Mouse (Mus musculus): ENCODE data around the gene Kmt2e.

Kmt2e gene

DNA sequence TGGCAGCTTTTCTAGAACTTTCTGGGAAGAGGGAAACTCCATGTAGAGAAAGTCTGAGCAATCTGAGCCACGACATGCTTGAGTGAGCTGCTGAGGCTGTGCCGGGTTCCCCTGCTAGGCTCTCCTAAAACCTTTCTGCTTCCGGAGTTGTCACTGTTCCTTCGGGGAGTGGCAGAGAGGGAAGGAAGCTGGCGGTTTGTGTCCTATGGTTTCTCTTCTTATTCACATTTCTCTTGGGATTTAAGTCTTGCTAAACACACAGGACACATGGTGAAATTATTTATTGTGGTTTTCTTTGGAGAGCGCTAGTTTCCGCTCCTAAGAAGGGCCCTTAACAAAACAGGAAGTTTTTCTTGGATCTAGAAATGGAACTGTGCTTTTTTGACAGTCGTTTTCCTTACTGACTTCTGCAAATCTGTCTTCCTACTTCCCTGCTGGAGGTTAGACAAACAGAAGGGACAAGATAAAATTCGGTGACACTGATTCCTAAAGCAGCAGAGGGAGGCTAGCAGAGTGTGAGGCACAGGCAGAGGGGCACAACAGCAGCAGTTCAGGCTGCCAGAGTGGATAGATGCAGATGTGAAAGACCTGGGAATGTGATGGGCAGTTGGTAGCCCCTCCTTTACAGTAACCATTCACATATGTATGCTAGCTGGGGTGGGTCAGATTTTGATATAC, 24.1 kb upstream of the Kmt2e start:
- no peak for DNase-seq (ENCODE audit: low spot score in 2 of 2)

DNA sequence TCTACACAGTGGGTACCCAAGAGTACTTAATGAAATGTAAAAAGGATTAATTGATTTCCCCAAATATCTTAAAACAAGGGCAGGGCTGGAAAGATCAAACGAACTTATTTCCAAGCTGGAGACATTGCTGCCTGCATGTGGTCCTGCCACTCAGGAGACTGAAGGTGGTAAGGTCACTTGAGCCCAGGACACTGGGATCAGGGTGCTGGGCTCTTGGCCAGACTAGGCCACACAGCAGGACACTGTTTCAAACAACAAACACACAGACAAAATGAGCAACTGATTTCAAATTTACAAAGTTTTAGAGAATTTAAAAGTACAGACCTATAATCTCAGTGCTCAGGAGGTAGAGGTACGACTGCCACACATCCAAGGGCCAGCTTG, 23.5 kb upstream of the Kmt2e start:
- no peak for DNase-seq (ENCODE audit: low spot score in 2 of 2)

GRCm38 (mm10) chr5:23411640-23412039, 22.6 kb upstream of the Kmt2e start:
- no peak for DNase-seq (ENCODE audit: low spot score in 2 of 2)

GRCm38 (mm10) chr5:23412247-23412948, 21.8 kb upstream of the Kmt2e start:
- no peak for DNase-seq (ENCODE audit: low spot score in 2 of 2)

DNA sequence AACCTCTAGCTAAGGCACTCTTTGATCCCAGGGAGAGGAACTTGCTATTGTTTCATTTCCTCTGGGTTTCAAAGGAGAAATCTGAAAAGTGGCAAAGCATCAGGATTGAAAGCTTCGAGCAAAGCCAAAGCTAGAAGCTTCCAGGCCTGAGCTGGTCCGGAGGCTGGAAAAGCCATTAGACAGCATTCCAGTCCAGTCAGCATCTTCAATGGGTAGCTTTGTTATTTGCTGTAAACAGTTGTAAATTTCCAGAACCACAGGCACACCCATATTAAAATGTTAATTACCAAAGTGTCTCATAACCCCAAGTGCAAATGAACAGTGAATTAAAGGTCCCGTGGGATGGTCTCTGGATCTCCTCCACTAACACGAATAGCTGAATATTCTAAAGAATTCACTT, 21.2 kb upstream of the Kmt2e start:
- no peak for DNase-seq (ENCODE audit: low spot score in 2 of 2)

- DNase-seq (ENCODE audit: low spot score in 2 of 2) = peak in 1 of 2 experiments; percentile 55
Observed at GRCm38 (mm10) chr5:23413575-23414470, 20.4 kb upstream of the Kmt2e start.

DNA sequence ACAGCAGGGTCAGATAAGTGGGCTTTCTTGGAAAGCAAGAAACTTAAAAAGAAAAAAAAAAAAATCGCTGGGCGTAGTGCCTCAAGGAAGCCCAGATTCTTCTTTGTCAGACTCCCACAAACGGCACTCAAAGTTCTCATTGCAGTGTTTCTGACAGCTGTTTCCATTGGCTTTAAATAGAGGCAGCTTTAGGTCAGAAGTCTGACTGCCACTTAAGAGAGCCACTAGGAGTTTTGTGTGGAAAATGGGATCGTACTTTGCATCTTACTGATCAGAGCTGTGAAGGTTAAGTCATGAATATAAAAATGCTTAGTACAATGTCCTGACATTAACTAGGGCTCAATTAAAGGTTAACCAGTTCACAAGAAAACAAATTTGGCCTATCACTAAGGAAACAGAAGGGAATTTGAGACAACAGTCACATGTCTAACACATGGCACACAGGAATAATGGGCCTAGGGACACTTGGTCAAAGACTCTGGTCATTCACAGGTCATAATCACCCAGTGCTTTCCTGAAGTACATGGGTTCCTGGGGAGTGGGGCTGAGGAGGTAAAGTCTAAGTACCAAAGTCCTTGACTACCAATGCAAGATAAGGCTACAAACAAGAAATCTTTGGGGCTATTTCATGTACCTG, 19.6 kb upstream of the Kmt2e start:
- no peak for DNase-seq (ENCODE audit: low spot score in 2 of 2)

GRCm38 (mm10) chr5:23415571-23416285, 18.5 kb upstream of the Kmt2e start:
- no peak for DNase-seq (ENCODE audit: low spot score in 2 of 2)

- DNase-seq (ENCODE audit: low spot score in 2 of 2) = no peak
Observed at GRCm38 (mm10) chr5:23416286-23416643, 18.0 kb upstream of the Kmt2e start.

DNA sequence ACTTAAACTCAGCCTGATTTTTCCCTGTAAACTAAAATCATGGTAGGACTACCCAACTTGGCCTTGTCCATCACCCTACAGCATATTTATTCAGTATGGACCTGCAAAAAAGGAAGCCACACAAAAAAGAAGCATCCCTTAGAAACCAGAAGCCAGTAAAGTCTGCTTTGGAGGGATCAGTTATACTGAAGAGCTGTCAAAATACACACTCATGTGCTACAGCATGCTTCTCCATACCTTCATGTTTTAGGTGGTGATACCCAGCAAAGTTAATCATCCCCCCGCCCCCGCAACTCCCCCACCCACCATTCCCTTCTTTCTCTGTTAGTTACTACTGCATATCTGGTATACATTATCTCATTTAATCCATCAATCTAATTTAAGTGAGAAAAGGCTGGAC, 16.5 kb upstream of the Kmt2e start:
- no peak for DNase-seq (ENCODE audit: low spot score in 2 of 2)

GRCm38 (mm10) chr5:23418147-23418781, 16.0 kb upstream of the Kmt2e start:
- DNase-seq (ENCODE audit: low spot score in 2 of 2) = peak; percentile 72 to 82

- no peak for DNase-seq (ENCODE audit: low spot score in 2 of 2)
Observed at GRCm38 (mm10) chr5:23418797-23419595, 15.2 kb upstream of the Kmt2e start.

DNA sequence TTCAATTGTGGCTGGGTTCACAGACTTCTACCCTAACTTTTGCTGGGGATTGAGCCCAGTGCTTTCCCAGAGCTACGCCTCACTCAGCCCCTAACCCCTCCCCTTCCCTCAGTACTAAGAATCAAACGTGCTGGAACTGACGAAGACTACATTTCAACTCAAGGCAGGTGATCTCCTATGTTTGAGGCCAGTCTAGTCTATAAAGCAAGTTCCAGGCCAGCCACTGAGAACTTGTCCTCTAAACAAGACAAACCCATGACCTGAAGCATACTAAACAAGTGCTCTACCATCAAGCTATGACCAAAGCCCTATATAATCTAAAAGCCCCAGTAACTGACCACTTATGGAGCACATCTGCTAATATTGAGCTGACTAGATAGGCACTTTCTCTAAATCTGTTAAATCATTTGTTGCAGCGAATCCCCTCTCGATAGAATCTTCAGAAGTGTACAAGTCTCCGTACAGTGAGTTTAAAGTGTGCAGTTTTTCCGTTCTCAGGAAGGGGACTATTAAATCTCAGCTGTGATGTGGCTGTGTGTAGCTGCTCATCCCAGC, 14.5 kb upstream of the Kmt2e start:
- no peak for DNase-seq (ENCODE audit: low spot score in 2 of 2)

DNA sequence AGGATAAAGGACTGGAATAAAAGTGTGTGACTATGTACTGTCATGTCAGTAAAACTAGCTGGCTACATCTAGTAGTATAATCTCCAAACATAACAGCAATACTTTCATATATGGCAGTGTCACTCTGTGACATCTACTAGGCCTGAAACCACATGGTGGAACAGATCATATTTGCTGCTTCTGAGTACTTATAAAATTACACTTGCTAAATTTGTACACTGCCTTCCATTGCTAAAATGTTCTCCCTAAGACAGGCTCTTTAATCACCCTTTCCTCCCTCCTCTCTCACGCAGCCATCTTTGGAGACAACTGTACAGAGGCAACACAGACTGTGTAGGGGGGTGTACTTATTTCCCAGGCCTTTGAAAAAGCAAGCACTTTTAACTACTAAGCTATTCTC, 13.8 kb upstream of the Kmt2e start:
- DNase-seq (ENCODE audit: low spot score in 2 of 2) = no peak

DNA sequence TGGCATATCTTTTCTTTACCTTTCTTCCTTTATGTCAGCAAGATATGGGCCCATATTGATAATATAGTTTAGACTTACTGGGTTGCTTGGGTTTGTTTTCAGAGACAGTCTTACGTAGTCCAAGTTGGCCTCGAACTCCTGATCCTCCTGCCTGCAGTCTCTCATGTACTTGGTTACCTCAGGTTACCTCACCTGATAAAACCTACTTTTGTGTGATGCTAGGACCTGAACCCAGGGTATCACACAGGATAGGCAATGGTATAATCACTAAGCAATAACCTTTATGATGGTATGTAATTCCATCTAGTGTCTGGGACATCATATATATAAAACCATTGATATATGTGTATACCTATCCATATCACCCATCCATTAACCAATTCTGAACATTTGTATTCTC, 12.8 kb upstream of the Kmt2e start:
- DNase-seq (ENCODE audit: low spot score in 2 of 2) = no peak

GRCm38 (mm10) chr5:23423036-23423435, 11.2 kb upstream of the Kmt2e start:
- no peak for DNase-seq (ENCODE audit: low spot score in 2 of 2)

GRCm38 (mm10) chr5:23427501-23427900, 6.7 kb upstream of the Kmt2e start:
- DNase-seq (ENCODE audit: low spot score in 2 of 2) = no peak

- DNase-seq (ENCODE audit: low spot score in 2 of 2) = no peak
Observed at GRCm38 (mm10) chr5:23431070-23431864, 3.0 kb upstream of the Kmt2e start.

All from frontal cortex, postnatal 10 days (tissue).